Mouse (Mus musculus) cerebellum, adult 2 months (tissue): ENCODE measurements around the gene Fam114a2.

Source experiments
- CTCF ChIP-seq: fragments of 200-500 bp; IDR thresholded peaks from 2 replicates; pipeline ENCODE4 v1.5.1; 2011; ENCODE audit warnings: low read depth, mild to moderate bottlenecking, control low read depth, low read length, moderate library complexity, borderline replicate concordance; ENCODE audit not compliant: insufficient read depth
- POLR2A ChIP-seq: fragments of 200-500 bp; IDR thresholded peaks from 2 replicates; pipeline ENCODE4 v1.6.1; 2011; ENCODE audit warnings: low read length, control low read depth, borderline replicate concordance; ENCODE audit not compliant: insufficient read depth

GRCm38 (mm10) chr11:57540681-57541080, 22.3 kb upstream of the Fam114a2 start:
- TF ChIP-seq POLR2A = no peak
- TF ChIP-seq CTCF = no peak
